Mouse (Mus musculus): ENCODE data around the gene Iba57. TPM values are rescaled to one million over a fixed set of nuclear protein-coding genes. Genes with fewer than 3 reads are reported as not detected.

The Iba57 gene
- polyA plus RNA-seq, 1 experiment from 2014 or later, result 3.1 TPM

GRCm38 (mm10) chr11:59202081-59202995, 38.8 kb upstream of the Iba57 start, which contains the start of gene Mrpl55:
Gene Mrpl55 (plus strand): TSS chr11:59202486.
- Histone ChIP-seq H3K9me3 (ENCODE audit: control insufficient read depth, low read length) (no peaks in the 10 kb centered on the region), H3K27me3 (replicated peaks; ENCODE audit: control insufficient read depth, insufficient read depth, low read length) (no peaks in the 10 kb centered on the region), H3K27ac (ENCODE audit: low read depth) (peak within 1 kb of the TSS; percentile 71), H3K4me3 (ENCODE audit: low read depth, low read length) (peak within 1 kb of the TSS; percentile 79), H3K9ac (ENCODE audit: low read length) (peak within 1 kb of the TSS; percentile 70), H3K4me2 (ENCODE audit: low read length) (peak within 1 kb of the TSS; percentile 97), H3K36me3 (ENCODE audit: control insufficient read depth, insufficient read depth, low read length) (peaks cover 44% of the 10 kb centered on the region), H3K4me1 (replicated peaks; ENCODE audit: control insufficient read depth, insufficient read depth, low read length) (peaks cover 14% of the 10 kb centered on the region)
- DNase-seq (ENCODE audit: low spot score) (peak; percentile 99), ATAC-seq (replicated peaks; ENCODE audit: low FRiP score, low TSS enrichment, low read depth) (peak; percentile 93)
- under 1% methylated on average over 63 of the region's 63 CpGs for WGBS

- ATAC-seq (replicated peaks; ENCODE audit: low FRiP score, low TSS enrichment, low read depth) (no peak), DNase-seq (ENCODE audit: low spot score) (no peak)
- Histone ChIP-seq H3K4me2 (ENCODE audit: low read length) (peak overlapping the region; percentile 97), H3K9ac (ENCODE audit: low read length) (peak overlapping the region; percentile 70), H3K36me3 (ENCODE audit: control insufficient read depth, insufficient read depth, low read length) (peaks cover 37% of the 10 kb centered on the region), H3K27ac (ENCODE audit: low read depth) (peak overlapping the region; percentile 71; the same call in 1 of the 2 replicates), H3K27me3 (replicated peaks; ENCODE audit: control insufficient read depth, insufficient read depth, low read length) (no peaks in the 10 kb centered on the region), H3K4me1 (replicated peaks; ENCODE audit: control insufficient read depth, insufficient read depth, low read length) (peaks cover 14% of the 10 kb centered on the region), H3K9me3 (ENCODE audit: control insufficient read depth, low read length) (no peaks in the 10 kb centered on the region), H3K4me3 (ENCODE audit: low read depth, low read length) (peak overlapping the region; percentile 79)
- WGBS, result 29% methylated on average over 16 of the region's 16 CpGs
Measured at GRCm38 (mm10) chr11:59201216-59202002, 37.9 kb upstream of the Iba57 start.

GRCm38 (mm10) chr11:59196230-59196629, 32.7 kb upstream of the Iba57 start:
- H3K27me3 ChIP-seq (replicated peaks; ENCODE audit: control insufficient read depth, insufficient read depth, low read length), result no peaks in the 10 kb centered on the region
- DNase-seq (ENCODE audit: low spot score) (no peak), ATAC-seq (replicated peaks; ENCODE audit: low FRiP score, low TSS enrichment, low read depth) (no peak)
- H3K4me2 ChIP-seq (ENCODE audit: low read length), result no peak overlapping the region
- H3K9me3 ChIP-seq (ENCODE audit: control insufficient read depth, low read length), result no peaks in the 10 kb centered on the region
- peaks cover 13% of the 10 kb centered on the region for H3K36me3 ChIP-seq (ENCODE audit: control insufficient read depth, insufficient read depth, low read length)
- H3K9ac ChIP-seq (ENCODE audit: low read length), result no peak overlapping the region
- no peak overlapping the region for H3K27ac ChIP-seq (ENCODE audit: low read depth)
- no peak overlapping the region for H3K4me3 ChIP-seq (ENCODE audit: low read depth, low read length)
- H3K4me1 ChIP-seq (replicated peaks; ENCODE audit: control insufficient read depth, insufficient read depth, low read length), result peaks cover 4% of the 10 kb centered on the region

- Histone ChIP-seq H3K27ac (ENCODE audit: low read depth) (peak within 1 kb of the TSS; percentile 89), H3K9me3 (ENCODE audit: control insufficient read depth, low read length) (no peaks in the 10 kb centered on the region), H3K4me2 (ENCODE audit: low read length) (peak within 1 kb of the TSS; percentile 73), H3K4me3 (ENCODE audit: low read depth, low read length) (peak within 1 kb of the TSS; percentile 67), H3K27me3 (replicated peaks; ENCODE audit: control insufficient read depth, insufficient read depth, low read length) (no peaks in the 10 kb centered on the region), H3K4me1 (replicated peaks; ENCODE audit: control insufficient read depth, insufficient read depth, low read length) (peaks cover 6% of the 10 kb centered on the region), H3K36me3 (ENCODE audit: control insufficient read depth, insufficient read depth, low read length) (no peaks in the 10 kb centered on the region), H3K9ac (ENCODE audit: low read length) (peak within 1 kb of the TSS; percentile 68)
- WGBS, result 6% methylated on average over 16 of the region's 16 CpGs
- ATAC-seq (replicated peaks; ENCODE audit: low FRiP score, low TSS enrichment, low read depth), result 0 out of 2 replicates have a peak, but pooled peaks have one; percentile 4
- no peak for DNase-seq (ENCODE audit: low spot score)
Measured at GRCm38 (mm10) chr11:59192059-59192386, 28.5 kb upstream of the Iba57 start, which contains the start of gene Guk1. Gene Guk1 (minus strand): TSS chr11:59192212.

- Histone ChIP-seq H3K4me2 (ENCODE audit: low read length) (peak overlapping the region; percentile 73), H3K4me3 (ENCODE audit: low read depth, low read length) (peak overlapping the region; percentile 67), H3K9me3 (ENCODE audit: control insufficient read depth, low read length) (no peaks in the 10 kb centered on the region), H3K4me1 (replicated peaks; ENCODE audit: control insufficient read depth, insufficient read depth, low read length) (peaks cover 6% of the 10 kb centered on the region), H3K9ac (ENCODE audit: low read length) (peak overlapping the region; percentile 68), H3K27ac (ENCODE audit: low read depth) (peak overlapping the region; percentile 89), H3K27me3 (replicated peaks; ENCODE audit: control insufficient read depth, insufficient read depth, low read length) (no peaks in the 10 kb centered on the region), H3K36me3 (ENCODE audit: control insufficient read depth, insufficient read depth, low read length) (peaks cover 5% of the 10 kb centered on the region)
- DNase-seq (ENCODE audit: low spot score), result peak; percentile 95
- WGBS, result under 1% methylated on average over 57 of the region's 59 CpGs
- peak; percentile 94 for ATAC-seq (replicated peaks; ENCODE audit: low FRiP score, low TSS enrichment, low read depth)
Measured at GRCm38 (mm10) chr11:59191231-59192058, 27.9 kb upstream of the Iba57 start.

- Histone ChIP-seq H3K4me2 (ENCODE audit: low read length) (no peak overlapping the region), H3K4me3 (ENCODE audit: low read depth, low read length) (no peak overlapping the region), H3K9me3 (ENCODE audit: control insufficient read depth, low read length) (no peaks in the 10 kb centered on the region), H3K9ac (ENCODE audit: low read length) (no peak overlapping the region), H3K4me1 (replicated peaks; ENCODE audit: control insufficient read depth, insufficient read depth, low read length) (peaks cover 14% of the 10 kb centered on the region), H3K27ac (ENCODE audit: low read depth) (no peak overlapping the region), H3K36me3 (ENCODE audit: control insufficient read depth, insufficient read depth, low read length) (peaks cover 28% of the 10 kb centered on the region), H3K27me3 (replicated peaks; ENCODE audit: control insufficient read depth, insufficient read depth, low read length) (no peaks in the 10 kb centered on the region)
- DNase-seq (ENCODE audit: low spot score) (peak; percentile 54), ATAC-seq (replicated peaks; ENCODE audit: low FRiP score, low TSS enrichment, low read depth) (peak; percentile 16; the same call in 1 of the 2 replicates)
- 55% methylated on average over 6 of the region's 6 CpGs for WGBS
Measured at GRCm38 (mm10) chr11:59187706-59188105, 24.2 kb upstream of the Iba57 start.

- H3K4me2 ChIP-seq (ENCODE audit: low read length), result no peak overlapping the region
- WGBS, result 92% methylated on average over 5 of the region's 5 CpGs
Measured at GRCm38 (mm10) chr11:59185490-59185889, 22.0 kb upstream of the Iba57 start.

GRCm38 (mm10) chr11:59183821-59184220, 20.3 kb upstream of the Iba57 start:
- ATAC-seq (replicated peaks; ENCODE audit: low FRiP score, low TSS enrichment, low read depth), result no peak

More at GRCm38 (mm10) chr11:59185490-59185889, 22.0 kb upstream of the Iba57 start:
- no peaks in the 10 kb centered on the region for H3K9me3 ChIP-seq (ENCODE audit: control insufficient read depth, low read length)
- H3K27ac ChIP-seq (ENCODE audit: low read depth), result no peak overlapping the region
- ATAC-seq (replicated peaks; ENCODE audit: low FRiP score, low TSS enrichment, low read depth) (no peak), DNase-seq (ENCODE audit: low spot score) (no peak)
- H3K4me3 ChIP-seq (ENCODE audit: low read depth, low read length), result no peak overlapping the region
- no peaks in the 10 kb centered on the region for H3K27me3 ChIP-seq (replicated peaks; ENCODE audit: control insufficient read depth, insufficient read depth, low read length)
- H3K4me1 ChIP-seq (replicated peaks; ENCODE audit: control insufficient read depth, insufficient read depth, low read length), result peaks cover 8% of the 10 kb centered on the region
- H3K9ac ChIP-seq (ENCODE audit: low read length), result no peak overlapping the region
- peaks cover 28% of the 10 kb centered on the region for H3K36me3 ChIP-seq (ENCODE audit: control insufficient read depth, insufficient read depth, low read length)

More at GRCm38 (mm10) chr11:59183821-59184220, 20.3 kb upstream of the Iba57 start:
- Histone ChIP-seq H3K4me1 (replicated peaks; ENCODE audit: control insufficient read depth, insufficient read depth, low read length) (peaks cover 8% of the 10 kb centered on the region), H3K9ac (ENCODE audit: low read length) (no peak overlapping the region), H3K27me3 (replicated peaks; ENCODE audit: control insufficient read depth, insufficient read depth, low read length) (peaks cover 2% of the 10 kb centered on the region), H3K9me3 (ENCODE audit: control insufficient read depth, low read length) (no peaks in the 10 kb centered on the region), H3K36me3 (ENCODE audit: control insufficient read depth, insufficient read depth, low read length) (peaks cover 28% of the 10 kb centered on the region), H3K4me3 (ENCODE audit: low read depth, low read length) (no peak overlapping the region), H3K4me2 (ENCODE audit: low read length) (no peak overlapping the region), H3K27ac (ENCODE audit: low read depth) (no peak overlapping the region)
- peak; percentile 76 for DNase-seq (ENCODE audit: low spot score)
- WGBS, result 32% methylated on average over 3 of the region's 3 CpGs
